Mouse (Mus musculus) kidney, adult 2 months (tissue): Measurements from ENCODE around the gene Olfr823. TPM values are rescaled to one million over a fixed set of nuclear protein-coding genes. Genes with fewer than 3 reads are reported as not detected.

ENCODE experiments used
- DNase-seq: peaks from one replicate; pipeline ENCODE4 v3.0.0; 2021
- H3K27ac ChIP-seq: fragments of 200-500 bp; 2 replicates; pipeline ENCODE4 v1.5.1; 2012; ENCODE audit warnings: low read depth, low read length, control low read depth, inconsistent platforms; ENCODE audit not compliant: insufficient read depth
- H3K27me3 ChIP-seq: fragments of 200-500 bp; replicated peaks from 2 replicates; pipeline ENCODE4 v1.6.1; 2012; ENCODE audit warnings: mild to moderate bottlenecking, moderate library complexity, low read length, inconsistent platforms; ENCODE audit not compliant: control insufficient read depth, insufficient read depth
- H3K36me3 ChIP-seq: fragments of 200-500 bp; 2 replicates; pipeline ENCODE4 v1.6.1; 2012; ENCODE audit warnings: mild to moderate bottlenecking, moderate library complexity, low read length, inconsistent platforms; ENCODE audit not compliant: control insufficient read depth, insufficient read depth
- H3K4me1 ChIP-seq: fragments of 200-500 bp; 2 replicates; pipeline ENCODE4 v1.6.1; 2011; ENCODE audit warnings: low read length; ENCODE audit not compliant: control insufficient read depth, insufficient read depth
- H3K4me3 ChIP-seq: fragments of 200-500 bp; 2 replicates; pipeline ENCODE4 v1.5.1; 2011; ENCODE audit warnings: mild to moderate bottlenecking, low read depth, low read length, control low read depth; ENCODE audit not compliant: insufficient read depth
- CTCF ChIP-seq: fragments of 200-500 bp; conservative IDR thresholded peaks from 2 replicates; pipeline ENCODE4 v1.5.1; 2011; ENCODE audit warnings: low read depth, mild to moderate bottlenecking, control low read depth, low read length, moderate library complexity, mixed read lengths; ENCODE audit not compliant: insufficient read depth, insufficient read length
- POLR2A ChIP-seq: fragments of 200-500 bp; IDR thresholded peaks from one replicate; pipeline ENCODE4 v1.6.1; 2011; ENCODE audit warnings: low read depth, low read length, control low read depth
- polyA plus RNA-seq: library from polyadenylated mRNA; depleted of rRNA; stranded (reverse); fragments of >200 nt; gene quantifications from 2 replicates; pipeline ENCODE4 v1.2.3, GENCODE M21; 2012; rRNA removed

Gene Olfr823
- polyA plus RNA-seq, 1 experiment: not detected

DNA sequence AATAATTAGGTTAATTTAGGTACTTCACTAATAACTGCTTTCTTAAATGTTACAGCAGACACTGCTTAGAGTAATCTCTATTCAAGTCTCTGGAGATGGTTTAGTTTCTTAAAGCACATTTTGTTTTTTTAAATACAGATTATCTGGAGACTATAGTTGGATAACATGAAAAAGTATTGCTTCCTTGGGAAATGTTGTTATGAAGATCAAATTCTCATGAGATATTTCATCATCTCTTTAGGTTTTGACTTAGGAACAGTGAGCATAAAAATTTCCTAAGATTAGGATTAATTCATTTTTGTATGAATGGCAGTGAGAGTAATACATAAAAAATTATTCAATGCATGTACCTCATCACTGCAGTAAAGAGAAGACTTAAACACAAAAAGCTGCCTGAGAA, 44.3 kb downstream of the Olfr823 start, which contains the start of gene Olfr822:
Gene Olfr822 (plus strand): TSS at position 301 of the 400 bp plus-strand sequence.
- Histone ChIP-seq H3K36me3 (no peaks in the 10 kb centered on the region), H3K27me3 (no peaks in the 10 kb centered on the region), H3K4me3 (no peak within 1 kb of the TSS), H3K27ac (no peak within 1 kb of the TSS), H3K4me1 (no peaks in the 10 kb centered on the region)
- no peak for TF ChIP-seq CTCF
- no peak for TF ChIP-seq POLR2A
- DNase-seq: no peak

Other genes starting within 250 kb of the Olfr823 start
- gene Olfr814, start 235.5 kb downstream of the Olfr823 start, polyA plus RNA-seq: not detected in 2 replicates
- gene Olfr815, start 209.5 kb downstream of the Olfr823 start, polyA plus RNA-seq: not detected in 2 replicates
- not detected in 2 replicates for gene Olfr816, start 199.8 kb downstream of the Olfr823 start, polyA plus RNA-seq
- not detected in 2 replicates for gene Olfr818, start 166.3 kb downstream of the Olfr823 start, polyA plus RNA-seq
- gene Olfr819, start 148.1 kb downstream of the Olfr823 start, polyA plus RNA-seq: not detected in 2 replicates
- not detected in 2 replicates for gene Olfr247, start 139.2 kb downstream of the Olfr823 start, polyA plus RNA-seq
- gene Gm10310, start 130.3 kb downstream of the Olfr823 start, polyA plus RNA-seq: not detected in 2 replicates
- gene Olfr820, start 102.8 kb downstream of the Olfr823 start, polyA plus RNA-seq: not detected in 2 replicates
- not detected in 2 replicates for gene Olfr821, start 85.0 kb downstream of the Olfr823 start, polyA plus RNA-seq
- not detected in 2 replicates for gene Olfr822, start 44.2 kb downstream of the Olfr823 start, polyA plus RNA-seq
- not detected in 2 replicates for gene Olfr824, start 14.6 kb upstream of the Olfr823 start, polyA plus RNA-seq
- gene Olfr825, start 51.4 kb upstream of the Olfr823 start, polyA plus RNA-seq: not detected in 2 replicates
- gene Olfr826, start 68.8 kb upstream of the Olfr823 start, polyA plus RNA-seq: not detected in 2 replicates
- gene Olfr827, start 99.0 kb upstream of the Olfr823 start, polyA plus RNA-seq: not detected in 2 replicates
- not detected in 2 replicates for gene Neurod4, start 164.9 kb upstream of the Olfr823 start, polyA plus RNA-seq
- gene Tespa1, start 207.5 kb upstream of the Olfr823 start, polyA plus RNA-seq: 0.72 TPM in 1 of 2 replicates, not detected in the other